Mouse (Mus musculus): ENCODE measurements around the gene Esyt1.

DNA sequence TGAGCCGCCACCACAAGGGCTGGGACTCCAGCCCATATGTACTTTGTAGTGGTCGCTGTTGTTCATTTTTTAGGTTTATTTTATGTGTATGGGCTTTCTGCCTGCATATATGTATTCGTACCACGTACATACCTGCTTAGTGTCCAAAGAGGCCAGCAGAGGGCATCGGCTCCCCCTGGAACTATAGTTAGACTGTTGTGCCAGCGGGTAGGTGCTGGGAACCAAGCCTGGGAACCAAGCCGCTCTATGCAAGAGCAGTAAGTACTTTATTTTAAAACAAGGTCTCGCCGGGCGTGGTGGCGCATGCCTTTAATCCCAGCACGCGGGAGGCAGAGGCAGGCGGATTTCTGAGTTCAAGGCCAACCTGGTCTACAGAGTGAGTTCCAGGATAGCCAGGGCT lies 19.7 kb downstream of the Esyt1 start:
- TF ChIP-seq POLR2A (IDR thresholded peaks at IDR 0.05; ENCODE audit: low read depth, low read length) (no peak), CTCF (IDR thresholded peaks at IDR 0.05; ENCODE audit: borderline replicate concordance, insufficient read depth, low read length) (no peak)

Data from embryonic fibroblast, embryonic 13.5 days (primary cell).